Mouse (Mus musculus) ES-Bruce4 (cell line): ENCODE data around the gene Vasn. TPM values are rescaled to one million over a fixed set of nuclear protein-coding genes. Genes with fewer than 3 reads are reported as not detected.

Source experiments
- H3K27ac ChIP-seq: 2 replicates; pipeline ENCODE4 v1.5.1; 2012; ENCODE audit warnings: low read length, inconsistent platforms; ENCODE audit not compliant: insufficient read depth
- H3K27me3 ChIP-seq: 2 replicates; pipeline ENCODE4 v1.6.1; 2012; ENCODE audit warnings: mild to moderate bottlenecking, low read length, inconsistent platforms; ENCODE audit not compliant: control insufficient read depth, poor library complexity, insufficient read depth, severe bottlenecking
- H3K36me3 ChIP-seq: 2 replicates; pipeline ENCODE4 v1.6.1; 2012; ENCODE audit warnings: inconsistent platforms, mild to moderate bottlenecking, low read length, moderate library complexity; ENCODE audit not compliant: control insufficient read depth, poor library complexity, insufficient read depth, severe bottlenecking
- H3K4me1 ChIP-seq: one replicate; pipeline ENCODE4 v1.8.1; 2011; ENCODE audit warnings: low read length; ENCODE audit not compliant: control insufficient read depth, insufficient read depth
- H3K4me3 ChIP-seq: 2 replicates; pipeline ENCODE4 v1.5.1; 2011; ENCODE audit warnings: low read depth, mild to moderate bottlenecking, low read length
- H3K9ac ChIP-seq: 2 replicates; pipeline ENCODE4 v1.6.1; 2012; ENCODE audit warnings: low read depth, mild to moderate bottlenecking, inconsistent platforms; ENCODE audit not compliant: poor library complexity, severe bottlenecking
- H3K9me3 ChIP-seq: replicated peaks from 2 replicates; pipeline ENCODE4 v1.6.1; 2012; ENCODE audit warnings: mild to moderate bottlenecking, low read length, inconsistent platforms; ENCODE audit not compliant: control insufficient read depth, poor library complexity, insufficient read depth, severe bottlenecking
- CTCF ChIP-seq: IDR thresholded peaks from one replicate; pipeline ENCODE4 v1.8.1; 2011; ENCODE audit warnings: low read depth, low read length
- EP300 ChIP-seq: IDR thresholded peaks from 2 replicates; pipeline ENCODE4 v1.6.1; 2011; ENCODE audit warnings: low read depth, low read length; ENCODE audit not compliant: insufficient read depth
- POLR2A ChIP-seq: IDR thresholded peaks from one replicate; pipeline ENCODE4 v1.8.1; 2011; ENCODE audit warnings: low read length; ENCODE audit not compliant: insufficient read depth
- polyA plus RNA-seq: library from polyadenylated mRNA; stranded (reverse); fragments of >200 nt; gene quantifications from 2 replicates; pipeline ENCODE4 v1.2.4, GENCODE M21; 2011; ENCODE audit warnings: low read depth; ENCODE audit not compliant: missing spikeins, insufficient read depth, insufficient read length

Gene Vasn
- polyA plus RNA-seq, 1 experiment: 6.2 TPM

DNA sequence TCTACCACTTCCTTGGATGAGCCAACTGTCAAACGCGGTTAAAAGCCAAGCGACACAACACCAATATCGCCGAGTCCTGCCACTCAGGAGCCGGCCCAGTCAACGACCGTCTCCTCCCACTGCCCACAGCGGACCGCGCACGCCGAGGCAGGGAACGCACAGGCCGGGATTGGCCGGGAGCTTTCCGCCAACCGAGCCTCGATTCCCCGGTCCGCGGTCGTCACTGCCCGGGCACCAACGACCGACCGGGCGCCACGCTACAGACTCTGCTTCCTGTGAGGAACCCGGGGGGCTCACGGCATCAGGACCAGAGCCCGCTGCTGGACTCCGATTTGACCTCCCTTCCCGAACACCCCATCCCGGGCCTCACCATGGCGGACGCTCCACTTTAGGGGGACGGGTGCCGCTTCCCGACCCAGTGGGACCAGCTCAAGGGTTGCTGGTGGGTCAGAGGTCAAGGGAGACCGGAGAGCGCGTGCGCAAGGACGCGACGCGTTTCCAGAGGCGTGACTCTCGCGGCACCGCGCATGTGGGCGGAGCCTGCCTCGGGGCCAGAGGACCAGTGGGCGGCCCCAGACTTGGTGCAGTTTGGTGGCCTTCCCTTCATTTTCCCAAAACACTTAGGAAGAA is 15.1 kb upstream of the Vasn start, which contains the start of gene Pam16:
TSS of gene Pam16 (minus strand) at position 508 of the 630 bp plus-strand sequence.
- H3K36me3 ChIP-seq: no peaks in the 10 kb centered on the region
- no peaks in the 10 kb centered on the region for H3K4me1 ChIP-seq
- peak within 1 kb of the TSS; percentile 77 for H3K9ac ChIP-seq
- H3K9me3 ChIP-seq: no peaks in the 10 kb centered on the region
- TF ChIP-seq EP300: no peak
- TF ChIP-seq CTCF: no peak
- no peak for TF ChIP-seq POLR2A
- H3K27me3 ChIP-seq: no peaks in the 10 kb centered on the region
- H3K4me3 ChIP-seq: peak within 1 kb of the TSS; percentile 71
- 0 out of 2 replicates have a peak within 1 kb of the TSS, but pooled peaks have one; percentile 25 for H3K27ac ChIP-seq

- Histone ChIP-seq H3K4me1 (peaks cover 2% of the 10 kb centered on the region), H3K4me3 (no peak overlapping the region), H3K27me3 (no peaks in the 10 kb centered on the region), H3K9ac (no peak overlapping the region), H3K36me3 (no peaks in the 10 kb centered on the region), H3K27ac (no peak overlapping the region), H3K9me3 (no peaks in the 10 kb centered on the region)
- no peak for TF ChIP-seq POLR2A
- TF ChIP-seq EP300: no peak
- TF ChIP-seq CTCF: no peak
Observed at GRCm38 (mm10) chr16:4627105-4627504, 12.6 kb upstream of the Vasn start.

DNA sequence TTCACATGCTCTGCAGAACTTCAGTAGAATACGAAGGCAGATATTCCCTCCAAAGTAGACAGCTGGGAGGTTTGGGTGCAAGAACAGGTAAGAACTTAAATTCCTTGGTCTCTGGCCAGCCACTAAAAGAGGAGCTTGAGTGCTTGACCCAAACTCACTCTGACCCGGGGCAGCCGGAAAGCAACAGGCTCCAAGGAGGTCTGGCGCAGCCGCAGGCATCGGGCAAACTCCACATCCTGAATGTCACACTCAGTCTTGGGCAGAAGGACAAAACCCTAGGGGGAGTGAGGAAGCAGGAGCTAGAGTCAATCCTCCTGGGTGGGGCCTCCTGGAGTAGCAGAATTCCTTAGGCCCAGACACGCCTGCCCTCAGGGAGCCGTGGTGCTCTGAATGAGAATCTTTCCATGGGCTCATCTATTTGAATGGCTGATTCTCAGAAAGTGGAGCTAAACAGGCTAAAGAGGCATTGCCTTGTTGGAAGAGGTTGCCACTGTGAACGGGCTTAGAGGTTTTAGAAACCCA is 10.8 kb upstream of the Vasn start:
- H3K4me3 ChIP-seq: no peak overlapping the region
- H3K27me3 ChIP-seq: no peaks in the 10 kb centered on the region
- no peaks in the 10 kb centered on the region for H3K9me3 ChIP-seq
- no peaks in the 10 kb centered on the region for H3K36me3 ChIP-seq
- TF ChIP-seq EP300 (no peak), POLR2A (no peak), CTCF (no peak)
- H3K9ac ChIP-seq: no peak overlapping the region
- H3K4me1 ChIP-seq: peaks cover 2% of the 10 kb centered on the region
- no peak overlapping the region for H3K27ac ChIP-seq

- Histone ChIP-seq H3K36me3 (no peaks in the 10 kb centered on the region), H3K4me1 (peaks cover 2% of the 10 kb centered on the region), H3K27ac (no peak overlapping the region), H3K4me3 (no peak overlapping the region), H3K27me3 (no peaks in the 10 kb centered on the region), H3K9me3 (no peaks in the 10 kb centered on the region), H3K9ac (no peak overlapping the region)
- TF ChIP-seq EP300 (0 out of 2 replicates have a peak, but pooled peaks have one; percentile 35), POLR2A (no peak), CTCF (peak; percentile 98)
Observed at GRCm38 (mm10) chr16:4629950-4630349, 9.8 kb upstream of the Vasn start.

GRCm38 (mm10) chr16:4632050-4632449 is 7.7 kb upstream of the Vasn start:
- no peak overlapping the region for H3K4me3 ChIP-seq
- no peak overlapping the region for H3K27ac ChIP-seq
- TF ChIP-seq EP300: no peak
- TF ChIP-seq CTCF: peak; percentile 75
- TF ChIP-seq POLR2A: no peak
- no peak overlapping the region for H3K9ac ChIP-seq
- peaks cover 2% of the 10 kb centered on the region for H3K4me1 ChIP-seq
- no peaks in the 10 kb centered on the region for H3K9me3 ChIP-seq
- no peaks in the 10 kb centered on the region for H3K27me3 ChIP-seq
- H3K36me3 ChIP-seq: no peaks in the 10 kb centered on the region

DNA sequence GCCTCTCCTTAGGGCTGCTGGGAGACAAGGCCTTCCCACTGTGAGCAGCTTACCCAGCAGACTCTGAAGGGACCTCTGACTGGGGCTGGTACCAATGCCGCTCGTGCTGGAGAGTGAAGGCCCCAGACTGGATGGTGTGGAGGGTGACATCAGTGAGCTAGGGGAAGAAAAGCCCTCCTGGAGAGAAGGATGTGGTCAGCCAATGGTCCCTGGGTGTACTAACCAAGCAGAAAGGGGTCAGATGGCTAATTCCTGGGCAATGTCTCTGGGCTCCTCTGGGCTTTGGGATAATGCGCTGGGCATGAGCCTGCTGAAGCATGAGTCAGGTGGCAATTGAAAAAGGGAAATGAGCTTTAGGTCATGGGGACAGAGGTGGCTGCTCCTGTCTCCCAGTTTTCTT is 6.1 kb upstream of the Vasn start:
- H3K9ac ChIP-seq: no peak overlapping the region
- H3K36me3 ChIP-seq: no peaks in the 10 kb centered on the region
- H3K27me3 ChIP-seq: no peaks in the 10 kb centered on the region
- H3K4me1 ChIP-seq: peaks cover 2% of the 10 kb centered on the region
- no peak overlapping the region for H3K27ac ChIP-seq
- H3K4me3 ChIP-seq: no peak overlapping the region
- no peaks in the 10 kb centered on the region for H3K9me3 ChIP-seq
- no peak for TF ChIP-seq CTCF
- no peak for TF ChIP-seq EP300
- no peak for TF ChIP-seq POLR2A
